Mouse (Mus musculus) megakaryocyte-erythroid progenitor cell, adult 5 weeks (primary cell): ENCODE results near the gene Gm10750. TPM values are rescaled to one million over a fixed set of nuclear protein-coding genes. Genes with fewer than 3 reads are reported as not detected.

Experiments used
- polyA plus RNA-seq: library from polyadenylated mRNA; stranded (reverse); fragments of >175 nt; gene quantifications from 2 replicates; pipeline ENCODE4 v1.2.3, GENCODE M21; 2012

Gm10750 gene
- polyA plus RNA-seq, result not detected in 2 replicates

GRCm38 (mm10) chr2:149017137-149017536 lies at the start of gene Gm10750:
Gm10750 (minus strand) TSS chr2:149017237.

GRCm38 (mm10) chr2:149003151-149003550 lies 13.9 kb downstream of the Gm10750 start, which contains the start of gene Gm1330:
Gm1330 (minus strand) TSS chr2:149003251.

Other genes starting within 250 kb of the Gm10750 start
- not detected in 2 replicates for gene Cst11, start 245.7 kb downstream of the Gm10750 start, polyA plus RNA-seq
- gene 8030411F24Rik, start 235.2 kb downstream of the Gm10750 start, polyA plus RNA-seq, result not detected in 2 replicates
- not detected in 2 replicates for gene Cst12, start 227.9 kb downstream of the Gm10750 start, polyA plus RNA-seq
- gene Cst8, start 218.5 kb downstream of the Gm10750 start, polyA plus RNA-seq, result not detected in 2 replicates
- not detected in 2 replicates for gene Cst13, start 197.2 kb downstream of the Gm10750 start, polyA plus RNA-seq
- not detected in 2 replicates for gene Cst9, start 182.1 kb downstream of the Gm10750 start, polyA plus RNA-seq
- not detected in 2 replicates for gene 9230104L09Rik, start 152.2 kb downstream of the Gm10750 start, polyA plus RNA-seq
- gene Cst3, start 141.5 kb downstream of the Gm10750 start, polyA plus RNA-seq, result 971 and 1,101 TPM in 2 replicates
- gene Gm1330, start 14.0 kb downstream of the Gm10750 start, polyA plus RNA-seq, result not detected in 2 replicates